Mouse (Mus musculus) layer of hippocampus, postnatal 14 days (tissue): ENCODE results near the gene Ak3. TPM values are rescaled to one million over a fixed set of nuclear protein-coding genes. Genes with fewer than 3 reads are reported as not detected.

Experiments
- DNase-seq, 2 experiments: peaks; one replicate each; pipeline ENCODE4 v3.0.0; 2021 to 2022; ENCODE audit warnings: low spot score in 2 of 2, mixed read lengths in 1 of 2
- total RNA-seq, 2 experiments: library from RNA; stranded (reverse); gene quantifications; 2 replicates each; pipeline ENCODE4 v1.2.3; 2021

Ak3 gene
- total RNA-seq, 2 experiments from 2014 or later: 57.5 to 57.6 TPM

DNA sequence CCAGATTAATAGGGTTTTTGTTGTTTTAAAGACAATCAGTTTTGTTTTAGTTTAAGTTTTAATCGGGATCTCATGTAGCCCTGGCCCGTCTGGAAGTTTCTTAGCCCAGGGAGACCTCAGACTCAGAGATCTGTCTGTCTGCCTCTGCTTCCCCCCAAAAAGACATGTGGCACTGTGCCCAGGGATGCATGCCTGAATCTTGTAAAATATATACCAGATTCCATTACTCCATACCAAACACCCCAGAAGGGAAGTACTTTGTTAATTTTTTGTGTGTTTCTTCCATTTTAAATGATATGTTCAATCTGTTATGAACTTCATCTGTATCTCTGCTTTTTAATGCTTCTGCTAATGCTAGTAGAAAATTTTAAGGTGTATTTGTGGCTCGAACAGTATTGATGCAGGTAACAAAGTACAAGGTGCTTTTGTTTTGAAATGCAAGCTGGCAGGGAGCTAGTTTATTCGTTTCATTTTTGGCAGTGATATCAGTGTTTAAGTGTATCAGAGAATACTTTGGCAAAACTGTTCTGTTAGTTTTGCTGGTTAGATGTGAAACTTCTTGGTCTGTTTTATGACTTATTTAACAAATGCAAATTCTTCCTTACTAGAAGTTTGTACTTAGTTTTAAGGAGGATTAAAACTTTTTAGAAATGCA, 49.7 kb downstream of the Ak3 start:
- DNase-seq: no peak

GRCm38 (mm10) chr19:28995366-28995765, 52.4 kb downstream of the Ak3 start:
- DNase-seq: no peak

GRCm38 (mm10) chr19:28994870-28995269, 52.9 kb downstream of the Ak3 start:
- peak in 1 of 2 experiments; percentile 61 for DNase-seq

DNA sequence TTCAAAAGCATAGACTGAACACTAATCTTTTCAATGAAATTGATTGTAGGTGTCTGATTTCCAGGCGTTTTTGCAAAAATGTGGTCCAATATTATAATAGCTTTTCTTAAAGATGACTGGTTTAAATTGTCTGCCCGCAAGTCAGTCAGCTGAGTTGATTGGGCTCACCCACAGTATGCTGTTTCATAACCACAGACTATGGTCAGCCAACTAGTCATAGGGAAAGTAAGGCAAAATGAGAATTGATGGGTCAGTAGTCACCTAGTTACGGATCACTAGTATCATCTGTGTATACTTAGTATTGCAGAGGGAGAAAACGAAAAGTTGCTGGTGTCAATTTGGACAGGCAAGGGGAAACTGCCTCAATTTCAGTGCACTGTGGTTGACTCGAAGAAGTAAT, 56.4 kb downstream of the Ak3 start:
- DNase-seq: no peak

GRCm38 (mm10) chr19:28990590-28991221, 57.1 kb downstream of the Ak3 start:
- DNase-seq: peak; percentile 26 to 28

DNA sequence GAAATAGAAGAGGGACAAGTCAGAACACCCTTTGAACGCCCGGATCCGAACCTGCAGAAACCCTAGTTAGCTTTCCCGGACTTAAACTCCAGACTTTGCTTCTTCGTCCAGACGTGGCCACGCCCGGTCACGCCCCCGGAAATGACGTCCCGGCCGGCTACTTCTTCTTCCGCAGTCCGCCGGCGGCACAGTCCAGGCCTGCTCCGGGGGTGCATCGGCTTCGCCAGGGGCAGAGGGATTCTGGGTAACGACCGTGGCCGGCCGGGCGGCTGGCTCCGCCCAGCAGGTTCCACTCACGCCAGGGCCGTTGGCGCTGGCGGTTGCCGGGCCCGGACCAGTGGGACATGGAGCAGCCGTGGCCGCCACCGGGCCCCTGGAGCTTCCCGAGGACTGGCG, 57.6 kb downstream of the Ak3 start, which contains the start of gene Cdc37l1:
Gene Cdc37l1 (plus strand): TSS at position 159 of the 396 bp plus-strand sequence.
- DNase-seq: peak; percentile 94 to 97

DNA sequence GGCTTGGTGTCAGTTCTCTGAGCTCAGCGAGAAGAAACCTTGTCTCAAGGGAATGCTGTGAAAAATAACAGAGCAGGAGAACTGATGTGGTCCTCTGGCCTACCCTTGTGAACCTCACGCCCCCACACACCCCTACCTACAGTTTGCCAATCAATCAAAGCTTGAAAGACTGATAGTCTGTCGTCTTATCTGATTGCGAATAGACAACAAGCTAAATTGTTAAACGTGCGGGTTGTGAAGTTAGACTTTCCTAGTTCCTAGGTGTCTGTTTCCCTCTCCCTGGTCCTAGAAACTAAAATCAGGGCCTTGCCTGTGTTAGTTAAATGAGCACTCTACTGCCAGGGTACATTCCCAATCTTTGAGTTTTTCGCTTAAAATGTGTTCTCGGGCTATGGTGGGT, 58.2 kb downstream of the Ak3 start:
- no peak for DNase-seq

GRCm38 (mm10) chr19:28982617-28983016, 65.1 kb downstream of the Ak3 start:
- DNase-seq: no peak

- peak; percentile 65 for DNase-seq
Measured at GRCm38 (mm10) chr19:28974862-28975611, 72.7 kb downstream of the Ak3 start.

Other genes with a start within 250 kb of the Ak3 start
- gene Slc1a1, start 212.9 kb downstream of the Ak3 start, total RNA-seq: 100 to 1,000 TPM; 129 to 141 TPM
- gene Plpp6, start 84.0 kb downstream of the Ak3 start, total RNA-seq: 10 to 100 TPM; 42.5 to 50.6 TPM
- 1 to 10 TPM; 6.1 to 9.4 TPM for gene 4430402I18Rik, start 80.2 kb downstream of the Ak3 start, total RNA-seq
- gene Cdc37l1, start 57.6 kb downstream of the Ak3 start, total RNA-seq: 100 to 1,000 TPM in 1 of 2 experiments, 10 to 100 TPM in 1; 93.5 to 100 TPM
- 10 to 100 TPM; 15.1 to 15.2 TPM for gene Rcl1, start 53.4 kb upstream of the Ak3 start, total RNA-seq
- gene Jak2, start 203.9 kb upstream of the Ak3 start, total RNA-seq: 10 to 100 TPM; 27.0 to 28.5 TPM